Mouse (Mus musculus) ES-E14 (cell line): ENCODE measurements around the gene Dnaja3.

Experiments used
- CHD2 ChIP-seq: IDR thresholded peaks from 2 replicates; pipeline ENCODE4 v1.6.1; 2014; ENCODE audit warnings: mild to moderate bottlenecking, low read depth, low read length, inconsistent platforms
- ZC3H11A ChIP-seq: IDR thresholded peaks from 2 replicates; pipeline ENCODE4 v1.6.1; 2012; ENCODE audit warnings: low read depth, mild to moderate bottlenecking, inconsistent platforms, low read length, borderline replicate concordance
- ZNF384 ChIP-seq: IDR thresholded peaks from 2 replicates; pipeline ENCODE4 v1.6.1; 2012; ENCODE audit warnings: low read depth, low read length, inconsistent platforms

DNA sequence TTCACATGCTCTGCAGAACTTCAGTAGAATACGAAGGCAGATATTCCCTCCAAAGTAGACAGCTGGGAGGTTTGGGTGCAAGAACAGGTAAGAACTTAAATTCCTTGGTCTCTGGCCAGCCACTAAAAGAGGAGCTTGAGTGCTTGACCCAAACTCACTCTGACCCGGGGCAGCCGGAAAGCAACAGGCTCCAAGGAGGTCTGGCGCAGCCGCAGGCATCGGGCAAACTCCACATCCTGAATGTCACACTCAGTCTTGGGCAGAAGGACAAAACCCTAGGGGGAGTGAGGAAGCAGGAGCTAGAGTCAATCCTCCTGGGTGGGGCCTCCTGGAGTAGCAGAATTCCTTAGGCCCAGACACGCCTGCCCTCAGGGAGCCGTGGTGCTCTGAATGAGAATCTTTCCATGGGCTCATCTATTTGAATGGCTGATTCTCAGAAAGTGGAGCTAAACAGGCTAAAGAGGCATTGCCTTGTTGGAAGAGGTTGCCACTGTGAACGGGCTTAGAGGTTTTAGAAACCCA, 10.8 kb upstream of the Dnaja3 start:
- TF ChIP-seq ZC3H11A (no peak), CHD2 (no peak), ZNF384 (no peak)
